26 mouse cellular contexts compared by ENCODE assay signal in the genomic region with DNA sequence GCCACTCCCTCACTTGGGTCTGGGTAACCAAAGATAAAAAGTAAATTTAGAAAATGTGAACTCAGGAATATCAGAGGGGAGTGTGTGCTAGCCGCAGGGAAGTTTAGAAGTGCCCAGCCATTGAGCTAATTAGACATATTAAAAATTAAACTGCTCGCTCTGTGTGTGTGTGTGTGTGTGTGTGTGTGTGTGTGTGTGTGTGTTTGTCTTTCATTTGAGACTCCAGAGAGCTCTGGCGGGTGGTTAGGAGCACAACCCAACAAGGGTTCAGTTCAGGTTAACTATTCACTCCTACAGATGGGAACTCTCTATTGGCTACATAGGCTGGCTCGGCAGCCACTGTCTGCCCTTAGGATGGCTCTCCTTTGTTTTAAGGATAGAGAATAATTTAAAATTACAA.
"Had no signal": no experiment of that assay in that cellular context is flagged by ENCODE, and none has a peak within 500 bp of the region (broad histone marks: within the 10 kb centered on the region; RNA-seq: fewer than 3 reads in every experiment).

No protein-coding gene starts in this region.

- DNase-seq: layer of hippocampus, adult 9-11 months; liver; lung, adult 18-20 months; lung, postnatal 10 days; lung, postnatal 36 days; right cerebral cortex, adult 18-20 months; right cerebral cortex, postnatal 14 days; right cerebral cortex, postnatal 4 days; thymus, adult 2 months; thymus, postnatal 14 days; thymus, postnatal 4 days had no signal

- H3K36me3 ChIP-seq: limb, embryonic 10.5 days; limb, embryonic 13.5 days; liver, embryonic 12.5 days; liver, embryonic 15.5 days; lung, embryonic 15.5 days; midbrain, embryonic 10.5 days; midbrain, embryonic 13.5 days; neural tube, embryonic 13.5 days had no signal

- H3K9me3 ChIP-seq: limb, embryonic 10.5 days; limb, embryonic 13.5 days; liver, embryonic 12.5 days; liver, embryonic 15.5 days; lung, embryonic 15.5 days; megakaryocyte, embryonic 14.5 days; midbrain, embryonic 10.5 days; midbrain, embryonic 13.5 days; neural tube, embryonic 13.5 days had no signal

- H3K4me1 ChIP-seq: limb, embryonic 10.5 days; limb, embryonic 13.5 days; liver, embryonic 12.5 days; liver, embryonic 15.5 days; lung, embryonic 15.5 days; megakaryocyte, embryonic 14.5 days; midbrain, embryonic 10.5 days; midbrain, embryonic 13.5 days had no signal

- H3K27me3 ChIP-seq: limb, embryonic 13.5 days; liver, embryonic 12.5 days; liver, embryonic 15.5 days; lung, embryonic 15.5 days; megakaryocyte, embryonic 14.5 days; midbrain, embryonic 13.5 days; neural tube, embryonic 13.5 days had no signal

- H3K27ac ChIP-seq: layer of hippocampus, adult 2 months; limb, embryonic 10.5 days; limb, embryonic 13.5 days; liver, embryonic 12.5 days; liver, embryonic 15.5 days; lung, embryonic 15.5 days; midbrain, embryonic 10.5 days; midbrain, embryonic 13.5 days; neural tube, embryonic 13.5 days; stomach, postnatal 0 days had no signal

- H3K9ac ChIP-seq: limb, embryonic 13.5 days; liver, embryonic 12.5 days; liver, embryonic 15.5 days; lung, embryonic 15.5 days; midbrain, embryonic 13.5 days; neural tube, embryonic 13.5 days had no signal

- ATAC-seq: inflammation-experienced regulatory T-cells, adult 6 months; intestine, embryonic 16.5 days; liver, embryonic 12.5 days; midbrain, embryonic 13.5 days; midbrain, embryonic 16.5 days had no signal

- H3K4me2 ChIP-seq: limb, embryonic 13.5 days; liver, embryonic 12.5 days; liver, embryonic 15.5 days; lung, embryonic 15.5 days; midbrain, embryonic 13.5 days; neural tube, embryonic 13.5 days had no signal

- H3K4me3 ChIP-seq: layer of hippocampus, adult 2 months; limb, embryonic 10.5 days; limb, embryonic 13.5 days; liver, embryonic 12.5 days; liver, embryonic 15.5 days; lung, embryonic 15.5 days; megakaryocyte, embryonic 14.5 days; midbrain, embryonic 10.5 days; midbrain, embryonic 13.5 days; myocyte; neural tube, embryonic 13.5 days had no signal
